Mouse (Mus musculus): ENCODE data around the gene Zik1. TPM values are rescaled to one million over a fixed set of nuclear protein-coding genes. Genes with fewer than 3 reads are reported as not detected.

Gene Zik1
- 0.71 TPM for polyA plus RNA-seq (2014; fragmentation: Illumina TruSeq; extraction: RNeasy Lipid Tissue Mini Kit (QIAGEN cat#74804); ENCODE audit: insufficient read depth, low read depth, low replicate concordance)

GRCm38 (mm10) chr7:10494786-10495521 is at the start of gene Zik1:
Gene Zik1 (minus strand): TSS chr7:10495394.

GRCm38 (mm10) chr7:10443031-10443430 is 52.2 kb downstream of the Zik1 start, which contains the start of gene Vmn1r67:
Gene Vmn1r67 (plus strand): TSS chr7:10443331.

Other genes with a start within 250 kb of the Zik1 start
- not detected for gene Vmn1r66, start 217.4 kb downstream of the Zik1 start, polyA plus RNA-seq (2014; fragmentation: Illumina TruSeq; extraction: RNeasy Lipid Tissue Mini Kit (QIAGEN cat#74804); ENCODE audit: insufficient read depth, low read depth, low replicate concordance)
- not detected for gene Vmn1r67, start 52.1 kb downstream of the Zik1 start, polyA plus RNA-seq (2014; fragmentation: Illumina TruSeq; extraction: RNeasy Lipid Tissue Mini Kit (QIAGEN cat#74804); ENCODE audit: insufficient read depth, low read depth, low replicate concordance)
- gene Vmn1r68, start 63.1 kb upstream of the Zik1 start, polyA plus RNA-seq (2014; fragmentation: Illumina TruSeq; extraction: RNeasy Lipid Tissue Mini Kit (QIAGEN cat#74804); ENCODE audit: insufficient read depth, low read depth, low replicate concordance), result not detected
- gene Vmn1r69, start 118.3 kb upstream of the Zik1 start, polyA plus RNA-seq (2014; fragmentation: Illumina TruSeq; extraction: RNeasy Lipid Tissue Mini Kit (QIAGEN cat#74804); ENCODE audit: insufficient read depth, low read depth, low replicate concordance), result not detected
- gene Vmn1r70, start 136.1 kb upstream of the Zik1 start, polyA plus RNA-seq (2014; fragmentation: Illumina TruSeq; extraction: RNeasy Lipid Tissue Mini Kit (QIAGEN cat#74804); ENCODE audit: insufficient read depth, low read depth, low replicate concordance), result not detected
- gene Nlrp4b, start 192.4 kb upstream of the Zik1 start, polyA plus RNA-seq (2014; fragmentation: Illumina TruSeq; extraction: RNeasy Lipid Tissue Mini Kit (QIAGEN cat#74804); ENCODE audit: insufficient read depth, low read depth, low replicate concordance), result not detected